Mouse (Mus musculus): ENCODE results near the gene Kremen1.

GRCm38 (mm10) chr11:5294805-5295204 lies 33.4 kb upstream of the Kremen1 start:
- TF ChIP-seq POLR2A (IDR thresholded peaks at IDR 0.05; ENCODE audit: borderline replicate concordance, control insufficient read depth, low read depth, low read length), result no peak
- TF ChIP-seq CTCF (IDR thresholded peaks at IDR 0.05; ENCODE audit: control insufficient read depth, insufficient read depth, low read length), result no peak

Measured in bone marrow, adult 2 months (tissue).